Mouse (Mus musculus) MEL (cell line): Measurements from ENCODE around the gene Ogfod1.

Source experiments
- CTCF ChIP-seq, 3 experiments: IDR thresholded peaks in 2 of 3; conservative IDR thresholded peaks in 1 of 3; 2 replicates each; pipeline ENCODE4 v1.5.1; 2011 to 2012; ENCODE audit warnings: low read length in 3 of 3, low read depth in 2 of 3, mild to moderate bottlenecking in 2 of 3, improper control_type of control experiment in 1 of 3, inconsistent platforms in 1 of 3, mixed read lengths in 1 of 3, moderate library complexity in 1 of 3; ENCODE audit not compliant: control insufficient read depth in 1 of 3, insufficient read depth in 1 of 3, poor library complexity in 1 of 3, severe bottlenecking in 1 of 3
- E2F4 ChIP-seq: IDR thresholded peaks from 2 replicates; pipeline ENCODE4 v1.6.1; 2011; ENCODE audit warnings: low read depth, low read length, improper control_type of control experiment, borderline replicate concordance
- EP300 ChIP-seq, 2 experiments: IDR thresholded peaks; 2 replicates each; pipeline ENCODE4 v1.6.1; 2011; ENCODE audit warnings: improper control_type of control experiment in 2 of 2, low read length in 2 of 2, low read depth in 1 of 2, mild to moderate bottlenecking in 1 of 2
- MYC ChIP-seq: IDR thresholded peaks from 2 replicates; pipeline ENCODE4 v1.6.1; 2011; ENCODE audit warnings: low read depth, mild to moderate bottlenecking, low read length, improper control_type of control experiment, moderate library complexity
- POLR2A ChIP-seq, 2 experiments: IDR thresholded peaks; 2 replicates each; pipeline ENCODE4 v1.6.1; 2011 to 2012; ENCODE audit warnings: low read length in 2 of 2, mild to moderate bottlenecking in 2 of 2, control low read depth in 1 of 2, improper control_type of control experiment in 1 of 2, low read depth in 1 of 2, moderate library complexity in 1 of 2; ENCODE audit not compliant: control insufficient read depth in 1 of 2, insufficient read depth in 1 of 2, poor library complexity in 1 of 2
- POLR2AphosphoS5 ChIP-seq: IDR thresholded peaks from 2 replicates; pipeline ENCODE4 v1.6.1; 2012; ENCODE audit warnings: low read depth, borderline replicate concordance, mild to moderate bottlenecking, inconsistent platforms, low read length, moderate library complexity, mixed read lengths
- RAD21 ChIP-seq: IDR thresholded peaks from 2 replicates; pipeline ENCODE4 v1.6.1; 2011; ENCODE audit warnings: mild to moderate bottlenecking, low read depth, low read length, improper control_type of control experiment
- SMC3 ChIP-seq: IDR thresholded peaks from 2 replicates; pipeline ENCODE4 v1.6.1; 2011; ENCODE audit warnings: low read depth, low read length, improper control_type of control experiment
- TAL1 ChIP-seq: IDR thresholded peaks from 2 replicates; pipeline ENCODE4 v1.6.1; 2012; ENCODE audit warnings: mild to moderate bottlenecking, inconsistent platforms, low read length, moderate library complexity, mixed read lengths

GRCm38 (mm10) chr8:94113435-94113834, 76.4 kb downstream of the Ogfod1 start:
- no peak for TF ChIP-seq CTCF (IDR thresholded peaks at IDR 0.05 in 2 of 3, conservative IDR thresholded peaks at IDR 0.05 in 1 of 3; ENCODE audit: control insufficient read depth in 1 of 3, insufficient read depth in 1 of 3, low read depth in 2 of 3, low read length in 3 of 3, poor library complexity in 1 of 3, severe bottlenecking in 1 of 3)
- no peak for TF ChIP-seq E2F4
- TF ChIP-seq EP300 (IDR thresholded peaks at IDR 0.05; ENCODE audit: low read depth in 1 of 2, low read length in 2 of 2), result no peak
- no peak for TF ChIP-seq POLR2A (IDR thresholded peaks at IDR 0.05; ENCODE audit: control insufficient read depth in 1 of 2, insufficient read depth in 1 of 2, low read depth in 1 of 2, low read length in 2 of 2, poor library complexity in 1 of 2)
- TF ChIP-seq POLR2AphosphoS5, result no peak
- no peak for TF ChIP-seq TAL1
- no peak for TF ChIP-seq RAD21
- no peak for TF ChIP-seq MYC
- no peak for TF ChIP-seq SMC3
